Mouse (Mus musculus) lung, adult 2 months (tissue): ENCODE results near the gene Mndal.
"Not testable (repeated sequence)": the region's sequence is repeated elsewhere in the genome, so short reads cannot be mapped to it uniquely, and the experiment has no call there.

ENCODE experiments used
- CTCF ChIP-seq: fragments of 200-500 bp; IDR thresholded peaks from 2 replicates; pipeline ENCODE4 v1.5.1; 2011; ENCODE audit warnings: mild to moderate bottlenecking, low read length, control low read depth; ENCODE audit not compliant: insufficient read depth
- POLR2A ChIP-seq: fragments of 200-500 bp; IDR thresholded peaks from 2 replicates; pipeline ENCODE4 v1.6.1; 2011; ENCODE audit warnings: low read depth, mild to moderate bottlenecking, control low read depth, low read length, borderline replicate concordance; ENCODE audit errors: extremely low read depth

GRCm38 (mm10) chr1:173959998-173960397, 17.7 kb upstream of the Mndal start:
- not testable (repeated sequence) for TF ChIP-seq POLR2A, CTCF
